Mouse (Mus musculus) adrenal gland, postnatal 14 days (tissue): ENCODE data around the gene Armc8. TPM values are rescaled to one million over a fixed set of nuclear protein-coding genes. Genes with fewer than 3 reads are reported as not detected.

Experiments
- DNase-seq: peaks from one replicate; pipeline ENCODE4 v3.0.0; 2021; ENCODE audit warnings: mixed read lengths
- total RNA-seq: library from RNA; stranded (reverse); gene quantifications from 2 replicates; pipeline ENCODE4 v1.2.3, GENCODE M21; 2021

The Armc8 gene
- total RNA-seq, 1 experiment from 2014 or later, result 25.3 TPM

DNA sequence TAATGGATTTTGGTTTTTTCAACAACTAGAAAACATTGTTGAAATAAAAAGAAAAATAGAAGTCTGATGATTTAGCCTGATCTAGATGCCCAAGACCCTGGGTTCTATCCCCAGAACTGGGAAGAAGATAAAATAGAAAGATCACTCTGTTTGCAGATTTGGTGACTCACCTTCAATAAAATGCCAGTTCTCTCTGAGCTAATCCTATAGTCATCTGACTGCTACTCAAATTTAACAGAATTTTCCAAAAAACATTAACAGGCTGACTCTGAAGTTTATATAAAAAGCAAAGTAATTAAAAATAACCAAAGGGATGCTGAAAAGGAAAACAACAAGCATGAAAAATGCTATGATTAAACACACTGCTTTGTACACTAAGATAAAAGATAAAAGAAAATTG is 122.4 kb downstream of the Armc8 start:
- no peak for DNase-seq

DNA sequence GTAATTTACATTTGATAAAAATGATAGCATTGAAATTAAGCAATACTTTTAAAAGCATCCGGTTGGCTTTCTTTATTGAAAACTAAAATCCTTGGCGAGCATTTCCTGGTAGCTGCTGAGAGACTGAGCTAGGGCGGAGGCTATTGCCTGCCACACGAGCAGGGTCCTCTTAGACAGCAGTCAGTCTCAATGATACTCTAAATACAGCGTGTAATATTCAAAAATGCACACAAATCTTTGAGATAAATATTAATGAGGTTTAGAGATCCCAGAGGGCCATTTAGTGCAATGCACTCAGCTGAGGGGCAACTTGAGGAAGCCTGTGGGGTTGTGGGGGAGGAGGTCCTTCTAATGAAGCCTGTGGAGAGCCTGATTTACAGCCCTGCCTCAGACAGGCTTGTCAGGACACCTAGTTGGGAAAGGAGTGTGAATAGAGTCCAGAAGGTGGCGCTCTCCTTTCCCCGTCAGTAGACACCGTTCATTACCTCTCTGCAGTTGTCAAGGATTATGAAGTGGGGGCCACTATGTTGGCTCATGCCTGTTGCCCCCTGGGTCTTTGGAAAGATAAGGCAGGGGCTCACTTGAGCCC is 124.0 kb downstream of the Armc8 start:
- DNase-seq, result peak; percentile 64

DNA sequence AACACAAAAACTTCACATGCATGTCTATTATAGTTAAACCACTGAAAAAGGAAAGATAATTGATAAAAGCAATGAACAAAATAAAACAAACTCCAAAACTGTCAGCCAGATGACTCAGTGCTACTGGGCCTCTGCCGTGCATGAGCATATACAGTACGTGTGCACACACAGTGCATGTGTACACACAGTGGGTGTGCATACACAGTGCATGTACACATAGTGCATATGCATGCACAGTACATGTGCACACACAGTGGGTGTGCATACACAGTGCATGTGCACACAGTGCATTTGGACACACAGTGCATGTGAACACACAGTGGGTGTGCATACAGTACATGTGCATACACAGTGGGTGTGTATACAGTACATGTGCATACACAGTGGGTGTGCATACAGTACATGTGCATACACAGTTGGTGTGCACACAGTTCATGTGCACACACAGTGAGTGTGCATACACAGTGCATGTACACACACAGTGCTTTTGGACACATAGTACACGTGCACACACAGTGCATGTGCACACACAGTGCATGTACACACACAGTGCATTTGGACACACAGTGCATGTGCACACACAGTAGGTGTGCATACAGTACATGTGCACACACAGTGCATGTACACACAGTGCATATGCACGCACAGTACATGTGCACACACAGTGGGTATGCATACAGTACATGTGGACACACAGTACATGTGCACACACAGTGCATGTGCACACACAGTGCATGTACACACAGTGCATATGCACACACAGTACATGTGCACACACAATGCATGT is 126.9 kb downstream of the Armc8 start:
- no peak for DNase-seq

DNA sequence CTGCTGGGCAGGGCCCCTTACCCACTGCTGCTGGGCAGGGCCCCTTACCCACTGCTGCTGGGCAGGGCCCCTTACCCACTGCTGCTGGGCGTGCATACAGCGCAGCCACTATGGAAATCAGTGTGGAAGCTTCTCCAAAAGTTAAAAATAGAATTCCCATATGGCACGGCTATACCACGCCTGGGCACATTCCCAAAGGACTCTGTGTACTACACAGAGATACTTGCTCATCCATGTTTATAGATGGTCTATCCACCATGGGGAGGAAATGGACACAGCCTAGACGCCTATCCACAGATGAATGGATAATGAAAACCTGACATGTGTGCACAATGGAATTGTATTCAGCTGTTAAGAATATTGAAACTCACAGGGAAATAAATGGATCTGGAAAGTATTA is 127.8 kb downstream of the Armc8 start:
- no peak for DNase-seq

DNA sequence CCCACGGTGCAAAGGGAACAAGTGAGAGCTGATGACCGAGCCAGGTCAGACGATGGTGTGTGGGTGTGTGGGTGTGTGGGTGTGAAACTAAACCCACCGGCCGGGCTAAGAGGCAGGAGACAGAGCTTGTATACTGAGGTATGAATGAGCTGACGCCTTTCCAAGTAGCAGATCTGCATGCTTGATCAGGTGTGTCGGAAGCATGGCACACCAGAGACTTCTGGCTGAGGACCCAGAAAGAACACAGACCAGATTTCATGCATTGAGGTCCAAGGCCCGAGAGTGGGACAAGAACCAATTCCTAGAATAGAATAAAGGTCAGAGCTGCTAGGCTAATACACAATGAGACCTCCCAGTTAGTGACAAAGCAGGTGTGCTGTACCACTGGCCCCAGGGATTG is 129.6 kb downstream of the Armc8 start:
- no peak for DNase-seq

DNA sequence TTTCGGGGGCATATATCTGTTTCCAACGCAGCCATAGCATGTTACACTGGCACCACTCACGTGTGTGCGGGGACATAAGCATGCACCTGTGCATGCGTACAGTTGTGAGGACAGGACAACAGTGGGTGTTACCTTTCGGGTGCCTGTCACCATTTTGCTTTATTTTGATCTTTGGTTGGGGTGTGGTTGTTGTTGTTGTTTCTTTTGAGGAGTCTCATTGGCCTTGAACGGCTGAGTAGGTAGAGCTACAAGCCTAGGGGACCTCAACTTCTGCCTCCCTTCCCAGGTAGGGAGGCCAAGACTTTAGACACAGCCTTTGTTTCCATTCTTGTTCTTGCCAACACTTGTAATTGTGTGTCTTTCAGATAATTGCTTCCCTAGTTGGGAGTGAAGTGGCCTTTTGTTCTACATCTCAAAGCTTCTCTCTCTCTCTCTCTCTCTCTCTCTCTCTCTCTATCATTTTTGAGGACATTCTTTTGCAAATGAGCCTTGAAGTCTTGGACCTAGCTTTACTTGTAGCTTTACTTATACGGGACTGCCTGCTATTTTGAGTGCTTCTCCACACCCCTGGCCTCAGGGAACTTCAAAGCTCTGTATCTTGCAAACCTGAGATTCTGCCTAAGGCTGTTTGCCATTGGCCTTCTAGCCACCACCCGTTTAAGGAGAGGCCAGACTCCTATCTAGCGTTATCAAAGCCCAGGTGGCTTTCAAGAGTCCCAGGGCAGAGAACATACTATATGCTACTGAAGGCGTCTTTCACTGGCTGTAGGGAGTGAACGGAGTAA is 130.7 kb downstream of the Armc8 start:
- DNase-seq, result no peak

DNA sequence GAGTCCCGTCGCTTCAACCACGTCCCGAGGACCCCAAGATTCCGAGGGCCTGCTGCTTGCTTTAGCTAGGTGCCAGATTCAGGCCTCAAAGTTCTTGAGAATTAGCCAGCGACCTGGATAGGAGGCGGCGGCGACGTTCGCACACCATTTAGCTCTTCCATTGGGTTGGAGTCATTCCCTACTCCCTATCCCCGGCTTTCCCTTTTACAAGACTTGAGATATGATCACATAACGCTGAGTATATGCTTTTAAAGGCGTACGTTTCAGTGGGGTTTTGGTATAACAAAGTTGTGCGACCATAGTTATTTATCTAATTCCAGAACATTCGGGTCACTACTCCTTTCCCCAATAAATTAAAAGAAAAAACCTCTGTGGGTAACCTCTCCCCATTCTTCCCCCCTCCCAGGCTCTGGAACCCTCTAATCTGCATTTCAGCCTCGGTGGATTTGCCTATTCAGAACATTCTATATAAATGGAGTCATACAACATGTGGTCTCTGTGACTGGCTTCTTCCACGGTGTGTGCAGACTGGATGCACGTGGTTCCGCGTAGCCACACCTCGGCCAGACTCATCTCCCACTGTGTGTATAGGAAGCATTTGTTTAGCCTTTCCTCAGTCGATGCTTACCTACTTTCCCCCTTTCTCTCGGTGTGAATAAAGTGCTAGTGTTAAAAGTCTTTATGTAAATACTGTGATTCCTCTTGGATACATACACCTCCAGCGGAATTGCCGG is 131.5 kb downstream of the Armc8 start, which contains the start of gene Mras:
Gene Mras, minus strand, starts transcription at position 351 of the 734 bp plus-strand sequence.
- no peak for DNase-seq

DNA sequence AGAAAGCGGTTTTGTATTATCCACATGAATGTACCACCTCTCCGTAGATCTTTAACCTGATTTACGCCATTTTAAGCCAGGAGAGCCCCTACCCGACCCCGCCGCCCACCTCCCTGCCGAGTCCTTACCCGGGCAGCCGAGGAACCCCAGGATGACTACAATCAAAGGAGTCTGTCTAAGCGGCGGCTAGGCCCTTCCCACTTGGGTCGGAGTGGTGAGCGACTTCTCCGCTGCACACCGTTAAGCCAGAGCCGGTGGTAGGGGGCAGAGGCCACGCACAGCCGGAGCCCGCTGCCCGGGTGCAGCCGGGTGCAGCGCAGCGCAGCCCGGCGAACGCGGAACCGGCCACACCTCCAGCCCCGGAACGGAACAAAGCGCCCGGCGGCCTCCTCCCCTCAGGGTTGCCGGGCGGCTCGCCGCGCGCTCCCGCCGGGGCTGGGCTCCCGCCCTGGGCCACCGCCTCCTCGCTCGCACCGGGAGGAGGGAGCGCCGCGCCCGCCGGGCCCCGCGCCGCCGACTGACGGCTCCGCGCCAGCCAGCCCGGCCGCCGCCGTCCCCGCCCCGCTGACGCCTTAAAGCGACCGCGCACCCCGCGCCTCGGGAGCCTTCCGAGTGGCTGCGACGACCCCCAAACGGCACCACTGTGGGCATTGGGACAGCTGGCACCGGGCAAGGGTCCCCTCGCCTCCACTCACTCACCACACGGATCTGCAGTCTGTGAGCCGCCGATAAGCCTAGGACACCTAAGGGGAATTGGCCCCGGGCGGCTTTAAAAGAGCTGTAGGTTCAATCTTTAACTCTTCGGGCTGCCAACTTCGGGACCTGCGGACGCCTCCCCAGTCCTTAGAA is 132.3 kb downstream of the Armc8 start:
- peak; percentile 90 for DNase-seq

DNA sequence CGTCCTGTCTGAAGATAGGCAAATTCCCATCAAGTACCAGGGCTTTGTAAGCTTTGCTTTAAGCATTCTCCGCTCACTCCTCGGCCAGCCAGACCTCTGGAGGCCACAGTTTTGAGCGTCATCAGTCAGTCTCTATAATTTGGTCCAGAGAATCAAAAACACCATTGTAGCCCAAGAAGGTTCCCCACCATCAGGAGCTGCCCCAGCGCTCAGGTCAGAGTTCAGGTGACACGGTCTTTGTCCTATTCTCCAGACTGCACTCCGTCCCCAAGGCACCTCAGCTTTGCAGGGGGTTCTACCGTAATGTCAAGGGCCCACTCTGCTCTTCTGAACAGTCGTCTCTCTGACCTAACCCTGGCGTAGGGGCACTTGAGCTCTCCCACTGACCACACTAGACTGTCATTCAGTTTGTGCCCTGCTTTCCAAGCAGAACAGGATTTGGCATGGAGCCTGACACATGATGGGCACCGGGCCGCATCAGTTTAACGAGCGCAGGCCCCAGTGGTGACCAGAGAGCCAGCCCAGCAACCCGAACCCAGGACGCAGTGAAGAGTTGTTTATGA is 133.0 kb downstream of the Armc8 start:
- DNase-seq, result peak; percentile 78

DNA sequence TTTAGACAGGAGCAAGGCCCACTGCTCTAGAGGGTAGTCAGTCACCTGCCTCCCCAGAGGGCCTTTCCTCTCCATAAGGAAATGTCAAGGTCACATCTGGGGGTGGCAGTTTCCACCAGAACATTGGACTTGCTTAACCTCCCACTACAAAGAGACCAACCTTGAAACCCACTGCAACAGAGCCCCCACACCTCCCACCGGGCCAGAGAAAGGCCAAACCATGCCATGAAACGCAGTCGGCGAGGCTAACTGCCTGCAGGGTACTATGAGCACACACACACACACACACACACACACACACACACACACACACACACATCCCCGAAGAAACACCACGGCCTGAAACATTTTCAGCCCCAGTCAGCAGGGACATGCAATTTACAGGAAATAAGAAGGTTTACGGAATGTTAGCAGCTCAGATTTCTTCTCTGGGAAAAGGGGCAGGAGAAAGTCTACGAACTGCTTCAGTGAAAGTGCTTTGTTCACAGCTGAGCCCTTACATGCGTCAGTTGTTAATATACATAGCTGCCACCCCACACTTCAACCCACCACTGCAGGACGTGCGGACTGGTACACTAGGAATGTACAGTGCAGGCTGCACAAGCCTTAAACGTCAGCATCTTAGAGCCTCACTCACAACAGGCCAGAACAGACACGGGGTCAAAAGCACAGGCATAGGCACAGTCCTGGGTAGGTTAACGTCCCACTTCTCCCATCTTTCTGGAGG is 133.6 kb downstream of the Armc8 start:
- DNase-seq, result peak; percentile 84

DNA sequence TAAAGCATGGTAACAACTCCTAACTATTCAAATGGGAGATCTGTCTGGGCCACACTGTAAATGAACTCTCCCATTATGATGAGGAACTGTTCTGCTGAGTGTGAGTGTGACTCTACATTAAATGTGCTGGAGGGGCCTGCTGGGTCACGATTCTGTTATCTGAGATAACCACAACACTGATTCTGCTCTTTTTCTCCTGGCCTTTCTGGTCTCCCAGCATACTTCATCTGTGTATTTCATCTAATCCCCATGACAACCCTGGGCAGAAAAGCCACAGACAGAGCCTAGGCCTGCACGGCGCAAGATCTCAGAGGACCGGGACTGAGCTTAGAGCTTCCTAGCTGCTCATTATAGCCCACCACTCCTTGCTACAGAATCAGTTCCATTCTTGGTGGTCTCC is 136.2 kb downstream of the Armc8 start:
- DNase-seq, result no peak

DNA sequence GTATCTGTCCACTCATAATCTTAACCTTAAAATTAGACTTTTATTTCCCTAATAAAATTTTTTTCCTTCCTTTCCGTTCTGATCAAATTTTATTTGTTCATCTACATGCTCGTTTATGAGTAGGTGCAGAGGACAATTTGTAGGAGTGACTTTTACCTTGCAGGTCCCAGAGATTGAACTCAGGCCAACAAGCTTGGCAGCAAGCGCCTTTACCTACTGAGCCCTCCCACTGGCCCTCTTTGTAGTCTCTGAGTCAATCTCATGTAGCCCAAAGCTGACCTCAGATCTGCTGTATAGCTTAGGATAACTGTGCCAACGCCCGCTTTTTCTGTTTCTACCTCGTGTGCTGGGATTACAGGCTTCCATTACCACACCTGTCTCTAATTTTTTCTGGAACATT is 136.7 kb downstream of the Armc8 start:
- DNase-seq, result no peak

DNA sequence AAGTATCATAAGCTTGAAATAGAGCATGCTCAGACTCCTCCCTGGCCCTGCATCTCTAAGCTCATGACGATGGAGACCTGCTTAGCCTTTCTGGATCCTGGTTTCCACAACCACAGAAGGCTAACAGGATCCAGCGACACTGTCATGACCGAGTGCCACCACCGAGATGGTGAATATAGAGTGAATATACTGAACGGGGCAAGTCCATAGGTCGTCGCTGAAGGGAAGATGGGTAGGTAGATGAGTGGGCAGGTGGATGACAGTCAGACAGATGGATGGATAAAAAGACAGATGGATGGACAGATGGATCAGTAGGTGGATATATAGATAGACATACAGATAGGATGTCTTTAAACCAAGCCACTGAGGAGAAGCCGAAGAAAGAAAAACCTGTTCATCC is 137.4 kb downstream of the Armc8 start:
- no peak for DNase-seq

DNA sequence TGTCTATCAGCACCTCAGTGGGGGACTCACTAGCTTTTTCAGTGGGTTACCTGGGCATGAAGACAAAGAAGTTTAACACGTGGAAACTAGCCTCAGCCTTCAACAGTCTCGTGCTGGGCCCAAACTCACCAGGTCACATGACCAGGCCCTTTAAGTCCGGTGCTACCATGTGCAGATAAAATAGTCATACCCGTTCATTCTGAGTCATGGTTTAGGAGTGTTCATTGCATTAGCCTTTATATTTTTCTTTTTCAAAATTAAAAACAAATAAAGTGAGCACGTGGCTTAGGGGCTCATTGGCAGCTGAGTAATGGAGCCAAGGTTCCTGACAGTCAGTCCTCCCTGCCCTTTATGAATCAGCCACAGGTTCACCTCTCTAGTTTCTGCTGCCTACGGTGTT is 137.9 kb downstream of the Armc8 start:
- no peak for DNase-seq

DNA sequence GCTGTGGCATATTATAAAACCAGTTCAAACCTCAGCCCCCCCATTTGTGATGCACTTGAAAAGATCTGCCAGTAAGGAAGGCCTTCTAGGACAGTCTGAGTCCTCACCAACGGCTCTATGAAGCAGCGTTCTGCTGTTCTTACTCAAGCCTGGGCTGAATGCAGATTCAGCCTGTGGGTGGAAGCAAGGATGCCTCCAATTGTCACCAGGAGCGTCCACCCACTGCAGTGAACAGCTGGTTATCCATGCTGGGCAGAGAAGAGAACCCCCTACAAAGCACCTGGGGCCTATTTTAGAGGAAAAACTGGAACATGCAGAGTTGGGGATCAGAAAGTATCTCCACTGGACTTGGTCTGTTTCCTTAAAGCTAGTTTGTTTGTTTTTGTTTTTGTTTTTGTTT is 138.9 kb downstream of the Armc8 start:
- DNase-seq, result no peak

DNA sequence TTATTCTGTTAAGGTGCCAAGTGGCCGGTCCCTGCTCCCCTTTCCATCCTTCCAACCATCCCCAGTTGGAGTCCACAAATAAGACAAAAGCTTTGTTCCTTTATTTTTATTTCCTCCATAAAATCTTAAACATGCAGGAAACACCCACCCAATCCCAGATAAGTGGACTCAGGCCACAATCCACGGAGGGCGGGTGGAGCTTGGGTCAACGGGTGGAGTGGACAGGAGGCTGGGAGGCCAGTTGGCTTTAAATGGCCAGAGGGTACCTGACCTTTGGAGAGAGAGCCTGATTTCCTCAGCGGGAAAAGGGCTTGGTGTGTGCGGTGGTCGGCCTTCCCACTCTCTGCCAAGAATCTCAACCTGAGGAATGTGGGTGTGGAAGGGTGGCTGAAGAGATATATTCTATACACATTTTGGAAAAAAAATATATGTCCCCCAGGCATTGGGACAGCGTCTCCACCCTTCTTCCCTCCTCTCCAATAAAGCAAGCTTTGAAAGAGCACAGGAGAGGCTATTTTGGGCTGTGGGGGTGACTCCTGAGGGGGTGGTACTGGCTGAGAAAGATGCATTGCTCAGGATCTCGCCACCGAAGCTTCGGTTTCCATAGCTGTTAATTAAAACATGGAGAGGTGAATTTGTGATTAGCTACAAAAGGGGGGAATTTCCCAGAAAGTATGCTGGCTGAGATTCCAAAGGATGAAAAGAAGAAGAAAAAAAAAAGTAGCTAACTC is 139.9 kb downstream of the Armc8 start:
- DNase-seq, result no peak
